Mouse (Mus musculus) lung, postnatal 0 days (tissue): Measurements from ENCODE around the gene Prdm8. TPM values are rescaled to one million over a fixed set of nuclear protein-coding genes. Genes with fewer than 3 reads are reported as not detected.
A peak's percentile ranks its signal among the peaks of the same experiment; 100 is the strongest.

ENCODE experiments used
- ATAC-seq: fragments of 200-750 bp; cut with Nextera tagmentation; 2 replicates; pipeline ENCODE4 v1.8.0; 2017; ENCODE audit warnings: moderate library complexity
- DNase-seq: peaks from one replicate; pipeline ENCODE4 v3.0.0-alpha.2; 2016; ENCODE audit warnings: low spot score
- H3K27ac ChIP-seq: fragments of 300-500 bp; sonication (generic); 2 replicates; pipeline ENCODE4 v1.5.1; 2014; ENCODE audit warnings: antibody characterized with exemption, mild to moderate bottlenecking, low read length, mixed read lengths
- H3K27me3 ChIP-seq: fragments of 300-500 bp; sonication (generic); replicated peaks from 2 replicates; pipeline ENCODE4 v1.6.1; 2014; ENCODE audit warnings: low read length, mixed read lengths; ENCODE audit not compliant: insufficient read depth
- H3K36me3 ChIP-seq: fragments of 300-500 bp; sonication (generic); 2 replicates; pipeline ENCODE4 v1.6.1; 2014; ENCODE audit warnings: low read length, mixed read lengths; ENCODE audit not compliant: insufficient read depth
- H3K4me1 ChIP-seq: fragments of 300-500 bp; sonication (generic); 2 replicates; pipeline ENCODE4 v1.6.1; 2014; ENCODE audit warnings: antibody characterized with exemption, low read depth, low read length, mixed read lengths; ENCODE audit not compliant: insufficient read depth
- H3K4me2 ChIP-seq: fragments of 300-500 bp; sonication (generic); replicated peaks from 2 replicates; pipeline ENCODE4 v1.6.1; 2014; ENCODE audit warnings: low read depth, mild to moderate bottlenecking, low read length, moderate library complexity, mixed read lengths
- H3K4me3 ChIP-seq: fragments of 300-500 bp; sonication (generic); 2 replicates; pipeline ENCODE4 v1.5.1; 2014; ENCODE audit warnings: low read depth, low read length
- H3K9ac ChIP-seq: fragments of 300-500 bp; sonication (generic); replicated peaks from 2 replicates; pipeline ENCODE4 v1.6.1; 2014; ENCODE audit warnings: low read depth, mild to moderate bottlenecking
- H3K9me3 ChIP-seq: fragments of 300-500 bp; sonication (generic); 2 replicates; pipeline ENCODE4 v1.6.1; 2016; ENCODE audit warnings: low read length, mixed read lengths
- CTCF ChIP-seq: IDR thresholded peaks from 2 replicates; pipeline ENCODE4 v1.5.1; 2016; ENCODE audit warnings: antibody characterized with exemption, mild to moderate bottlenecking
- EP300 ChIP-seq: IDR thresholded peaks from 2 replicates; pipeline ENCODE4 v1.6.1; 2016; ENCODE audit warnings: antibody characterized with exemption, mild to moderate bottlenecking, control low read depth
- WGBS: fragments of 180-500 bp; shearing (Covaris S2); extraction: QIAGEN DNeasy Blood & Tissue Kit; methylation state at CpG from one replicate; pipeline ENCODE4 v1.1.7; 2014; 5-methylcytosine and 5-hydroxymethylcytosine counted together
- polyA plus RNA-seq: library from polyadenylated mRNA; unstranded; fragments of >200 nt; fragmentation: Nextera tagmentation; extraction: Ambion mirVana; gene quantifications from 2 replicates; pipeline ENCODE4 v1.2.1, GENCODE M21; 2015

The Prdm8 gene
- polyA plus RNA-seq, 1 experiment from 2014 or later, result 0.99 TPM

GRCm38 (mm10) chr5:98168356-98169285, 1.6 kb downstream of the Prdm8 start:
- H3K4me1 ChIP-seq, result 0 out of 2 replicates have a peak, but pooled peaks cover 5% of the 10 kb centered on the region
- 2% methylated on average over 37 of the region's 37 CpGs for WGBS
- H3K4me3 ChIP-seq, result peak overlapping the region; percentile 46
- no peaks in the 10 kb centered on the region for H3K9me3 ChIP-seq
- no peak overlapping the region for H3K9ac ChIP-seq
- DNase-seq (no peak), ATAC-seq (no peak)
- peaks cover 56% of the 10 kb centered on the region for H3K27me3 ChIP-seq
- TF ChIP-seq EP300, result no peak
- TF ChIP-seq CTCF, result no peak
- no peak overlapping the region for H3K27ac ChIP-seq
- H3K36me3 ChIP-seq, result no peaks in the 10 kb centered on the region
- peak overlapping the region; percentile 68 for H3K4me2 ChIP-seq

GRCm38 (mm10) chr5:98169376-98170351, 2.7 kb downstream of the Prdm8 start:
- H3K4me3 ChIP-seq, result 0 out of 2 replicates have a peak overlapping the region, but pooled peaks have one; percentile 46
- no peak for ATAC-seq
- peaks cover 56% of the 10 kb centered on the region for H3K27me3 ChIP-seq

GRCm38 (mm10) chr5:98171651-98172230, 4.7 kb downstream of the Prdm8 start:
- ATAC-seq (no peak), DNase-seq (no peak)
- no peak overlapping the region for H3K9ac ChIP-seq
- no peaks in the 10 kb centered on the region for H3K9me3 ChIP-seq
- 0 out of 2 replicates have a peak, but pooled peaks cover 5% of the 10 kb centered on the region for H3K4me1 ChIP-seq
- no peak overlapping the region for H3K4me2 ChIP-seq
- no peak overlapping the region for H3K4me3 ChIP-seq
- TF ChIP-seq CTCF, result no peak
- TF ChIP-seq EP300, result no peak
- H3K36me3 ChIP-seq, result no peaks in the 10 kb centered on the region
- H3K27me3 ChIP-seq, result peaks cover 50% of the 10 kb centered on the region
- WGBS, result 33% methylated on average over 9 of the region's 9 CpGs
- H3K27ac ChIP-seq, result no peak overlapping the region

More at GRCm38 (mm10) chr5:98169376-98170351, 2.7 kb downstream of the Prdm8 start:
- Histone ChIP-seq H3K4me1 (0 out of 2 replicates have a peak, but pooled peaks cover 5% of the 10 kb centered on the region), H3K9ac (no peak overlapping the region), H3K4me2 (peak overlapping the region; percentile 68), H3K9me3 (no peaks in the 10 kb centered on the region), H3K36me3 (no peaks in the 10 kb centered on the region), H3K27ac (no peak overlapping the region)
- DNase-seq, result no peak
- TF ChIP-seq CTCF (no peak), EP300 (no peak)
- WGBS, result 19% methylated on average over 30 of the region's 30 CpGs

GRCm38 (mm10) chr5:98172502-98173181, 5.6 kb downstream of the Prdm8 start:
- no peak overlapping the region for H3K27ac ChIP-seq
- H3K27me3 ChIP-seq, result peaks cover 42% of the 10 kb centered on the region
- no peak for DNase-seq
- no peak overlapping the region for H3K9ac ChIP-seq
- TF ChIP-seq EP300 (no peak), CTCF (no peak)
- 0 out of 2 replicates have a peak, but pooled peaks cover 5% of the 10 kb centered on the region for H3K4me1 ChIP-seq
- no peak overlapping the region for H3K4me3 ChIP-seq
- H3K36me3 ChIP-seq, result no peaks in the 10 kb centered on the region
- WGBS, result 20% methylated on average over 15 of the region's 15 CpGs
- no peak overlapping the region for H3K4me2 ChIP-seq
- no peaks in the 10 kb centered on the region for H3K9me3 ChIP-seq
- no peak for ATAC-seq

GRCm38 (mm10) chr5:98173694-98174093, 6.7 kb downstream of the Prdm8 start:
- no peak overlapping the region for H3K9ac ChIP-seq
- no peaks in the 10 kb centered on the region for H3K9me3 ChIP-seq
- H3K4me2 ChIP-seq, result no peak overlapping the region
- H3K36me3 ChIP-seq, result no peaks in the 10 kb centered on the region
- no peak overlapping the region for H3K27ac ChIP-seq
- ATAC-seq, result no peak
- TF ChIP-seq CTCF (no peak), EP300 (no peak)
- peaks cover 35% of the 10 kb centered on the region for H3K27me3 ChIP-seq
- H3K4me3 ChIP-seq, result no peak overlapping the region
- H3K4me1 ChIP-seq, result 0 out of 2 replicates have a peak, but pooled peaks cover 3% of the 10 kb centered on the region
- DNase-seq, result no peak
